Mouse (Mus musculus) T-helper 1 cell (primary cell): Measurements from ENCODE around the gene Suz12.
"Not testable (repeated sequence)": the region's sequence is repeated elsewhere in the genome, so short reads cannot be mapped to it uniquely, and the experiment has no call there.

ENCODE experiments used
- in situ Hi-C: fragments of 300-600 bp; cut with MboI, MseI; formaldehyde crosslinking; loops from one replicate; pipeline ENCODE4 v1.15.1; 2025; ENCODE audit warnings: high pct_unique_total_duplicates

The Suz12 gene

GRCm38 (mm10) chr11:79992592-79993355 lies at the start of gene Suz12:
Gene Suz12 (plus strand): TSS chr11:79993106.
- in situ Hi-C loops, result no loop called here

GRCm38 (mm10) chr11:79943136-79943535 lies 49.8 kb upstream of the Suz12 start:
- in situ Hi-C loops, result no loop called here

- in situ Hi-C loops, result no loop called here
Measured at GRCm38 (mm10) chr11:79943601-79944000, 49.3 kb upstream of the Suz12 start.

GRCm38 (mm10) chr11:79947265-79947664 lies 45.6 kb upstream of the Suz12 start:
- in situ Hi-C loops, result no loop called here

GRCm38 (mm10) chr11:79961346-79962124 lies 31.4 kb upstream of the Suz12 start:
- in situ Hi-C loops, result loop anchor here (10.0 kb wide), 1 partner anchor 1457 kb away; the partner anchor contains the start of gene Sebox

GRCm38 (mm10) chr11:79962125-79962876 lies 30.6 kb upstream of the Suz12 start, which contains the start of gene Utp6:
Gene Utp6 (minus strand): TSS chr11:79962390.
- in situ Hi-C loops, result loop anchor here (10.0 kb wide), 1 partner anchor 1458 kb away; the partner anchor contains the start of gene Sebox

- in situ Hi-C loops, result loop anchor here (10.0 kb wide), 1 partner anchor 1458 kb away; the partner anchor contains the start of gene Sebox
Measured at GRCm38 (mm10) chr11:79962877-79963183, 30.1 kb upstream of the Suz12 start.

GRCm38 (mm10) chr11:79963212-79963974 lies 29.5 kb upstream of the Suz12 start:
- in situ Hi-C loops, result loop anchor here (10.0 kb wide), 1 partner anchor 1459 kb away; the partner anchor contains the start of gene Sebox

- in situ Hi-C loops, result loop anchor here (10.0 kb wide), 1 partner anchor 1461 kb away; the partner anchor contains the start of gene Sebox
Measured at GRCm38 (mm10) chr11:79965896-79966295, 27.0 kb upstream of the Suz12 start.

GRCm38 (mm10) chr11:79967752-79968151 lies 25.2 kb upstream of the Suz12 start:
- in situ Hi-C loops, result loop anchor here (10.0 kb wide), 1 partner anchor 1463 kb away; the partner anchor contains the start of gene Sebox

- in situ Hi-C loops, result no loop called here
Measured at GRCm38 (mm10) chr11:79973133-79973532, 19.8 kb upstream of the Suz12 start.

- in situ Hi-C loops, result no loop called here
Measured at GRCm38 (mm10) chr11:79973626-79974476, 19.1 kb upstream of the Suz12 start.

GRCm38 (mm10) chr11:79975377-79975776 lies 17.5 kb upstream of the Suz12 start:
- in situ Hi-C loops, result no loop called here

GRCm38 (mm10) chr11:79976222-79976621 lies 16.7 kb upstream of the Suz12 start:
- in situ Hi-C loops, result no loop called here

GRCm38 (mm10) chr11:79976645-79977044 lies 16.3 kb upstream of the Suz12 start:
- in situ Hi-C loops, result not testable (repeated sequence)

GRCm38 (mm10) chr11:79977061-79977460 lies 15.8 kb upstream of the Suz12 start:
- in situ Hi-C loops, result not testable (repeated sequence)

GRCm38 (mm10) chr11:79977747-79978146 lies 15.2 kb upstream of the Suz12 start:
- in situ Hi-C loops, result not testable (repeated sequence)

GRCm38 (mm10) chr11:79986886-79987285 lies 6.0 kb upstream of the Suz12 start:
- in situ Hi-C loops, result no loop called here

GRCm38 (mm10) chr11:79987896-79988295 lies 5.0 kb upstream of the Suz12 start:
- in situ Hi-C loops, result no loop called here

GRCm38 (mm10) chr11:79990120-79990519 lies 2.8 kb upstream of the Suz12 start:
- in situ Hi-C loops, result no loop called here
